Mouse (Mus musculus): Measurements from ENCODE around the gene Olfr1106.

Olfr1106 gene

DNA sequence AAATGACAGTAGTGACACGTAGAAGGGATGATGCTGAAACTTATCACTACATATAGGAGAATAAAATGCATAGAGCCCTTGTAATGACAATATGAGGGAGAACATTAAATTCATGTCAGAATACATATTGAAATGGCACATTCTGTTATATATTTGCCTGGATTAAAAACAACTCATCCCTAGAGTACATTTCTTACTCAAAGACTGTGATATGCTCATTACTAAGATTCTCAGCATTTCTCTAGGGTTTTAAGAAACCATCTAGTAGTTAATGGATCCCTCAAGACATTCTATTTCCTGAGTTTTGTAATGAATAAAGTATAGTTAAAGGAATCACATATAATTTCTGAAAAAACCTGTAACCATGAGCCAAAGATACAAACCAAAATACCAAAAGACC lies at the start of gene Olfr1106:
Olfr1106 (minus strand) TSS at position 101 of the 400 bp plus-strand sequence.
- in situ Hi-C loops (cut with MboI, MseI) = no loop called here

DNA sequence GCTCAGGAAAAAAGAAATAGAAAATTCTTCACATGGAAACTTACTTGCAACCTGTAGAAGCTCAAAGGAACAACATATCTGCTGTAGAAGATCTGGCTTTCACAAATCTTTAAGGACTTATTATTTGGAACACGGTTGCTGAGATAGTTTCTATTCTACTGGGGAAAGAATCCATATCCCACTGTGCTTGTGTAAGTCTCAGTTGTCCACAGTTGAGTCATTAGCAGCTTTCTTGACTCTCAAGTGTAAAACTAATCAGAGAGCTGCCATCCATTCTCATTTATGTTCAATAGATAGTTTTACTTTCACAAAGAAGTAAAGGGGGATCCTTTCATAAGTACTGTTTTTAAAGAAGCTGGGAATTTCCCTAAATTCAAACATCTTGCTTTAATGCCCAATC lies 43.8 kb upstream of the Olfr1106 start, which contains the start of gene Olfr1109:
Olfr1109 (minus strand) TSS at position 101 of the 400 bp plus-strand sequence.
- in situ Hi-C loops (cut with MboI, MseI) = no loop called here

DNA sequence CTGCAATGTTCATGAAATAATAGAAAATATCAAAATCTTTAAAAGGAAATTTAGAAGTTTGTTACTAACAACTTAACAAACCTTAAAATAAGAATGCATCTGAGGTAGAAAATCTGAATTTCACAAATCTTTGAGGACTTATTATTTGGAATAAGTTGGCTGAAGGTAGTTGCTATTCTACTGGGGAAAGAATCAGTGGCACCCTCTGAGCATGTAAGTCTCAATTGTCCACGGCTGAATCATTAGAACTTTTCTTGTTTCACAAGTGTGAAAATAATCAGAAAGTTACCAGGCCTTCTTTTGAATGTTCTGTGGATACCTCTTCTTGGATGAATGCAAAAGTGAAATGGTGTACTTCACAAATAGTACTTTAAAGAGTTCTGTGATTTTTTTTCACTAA lies 23.6 kb upstream of the Olfr1106 start, which contains the start of gene Olfr1107:
Olfr1107 (minus strand) TSS at position 101 of the 400 bp plus-strand sequence.
- in situ Hi-C loops (cut with MboI, MseI) = no loop called here

DNA sequence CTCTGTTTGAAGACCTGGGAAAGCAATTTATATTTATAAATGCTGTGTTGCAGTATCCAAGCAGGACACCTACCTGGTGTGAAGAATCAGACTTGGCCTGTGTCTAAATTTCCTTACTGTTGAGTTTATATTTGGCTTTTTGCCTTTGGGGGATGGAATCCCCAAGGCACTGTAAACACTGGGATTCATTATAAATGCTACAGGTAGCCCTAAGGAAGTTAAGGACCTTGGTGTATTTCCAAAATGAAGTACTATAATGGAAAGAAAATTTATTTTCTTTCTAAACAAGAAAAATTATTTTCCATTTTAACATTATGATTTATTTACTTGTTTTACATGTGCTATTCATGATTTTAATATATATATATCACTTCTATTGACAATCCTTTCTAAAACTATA lies 15.6 kb downstream of the Olfr1106 start, which contains the start of gene Olfr1105:
Olfr1105 (minus strand) TSS at position 101 of the 400 bp plus-strand sequence.
- in situ Hi-C loops (cut with MboI, MseI) = no loop called here

DNA sequence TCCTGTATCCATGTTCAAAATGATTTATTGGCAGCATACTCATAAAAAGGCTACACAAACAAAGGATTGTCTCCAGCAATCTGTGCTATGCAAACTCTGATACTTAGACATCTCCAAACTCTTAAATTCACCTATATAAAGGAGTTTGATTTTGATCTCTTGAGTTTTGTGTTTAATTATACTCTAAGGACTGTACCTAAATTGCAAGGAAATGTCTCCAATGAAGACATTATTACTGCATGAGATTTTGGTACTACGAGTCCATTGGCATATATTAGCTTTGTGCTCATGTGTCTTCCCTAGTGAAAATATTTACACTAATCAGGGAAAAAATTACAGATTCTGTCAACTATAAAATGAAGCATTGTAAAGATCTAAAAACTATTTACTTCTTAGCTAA lies 25.1 kb downstream of the Olfr1106 start, which contains the start of gene Olfr1104:
Olfr1104 (minus strand) TSS at position 101 of the 400 bp plus-strand sequence.
- in situ Hi-C loops (cut with MboI, MseI) = no loop called here

DNA sequence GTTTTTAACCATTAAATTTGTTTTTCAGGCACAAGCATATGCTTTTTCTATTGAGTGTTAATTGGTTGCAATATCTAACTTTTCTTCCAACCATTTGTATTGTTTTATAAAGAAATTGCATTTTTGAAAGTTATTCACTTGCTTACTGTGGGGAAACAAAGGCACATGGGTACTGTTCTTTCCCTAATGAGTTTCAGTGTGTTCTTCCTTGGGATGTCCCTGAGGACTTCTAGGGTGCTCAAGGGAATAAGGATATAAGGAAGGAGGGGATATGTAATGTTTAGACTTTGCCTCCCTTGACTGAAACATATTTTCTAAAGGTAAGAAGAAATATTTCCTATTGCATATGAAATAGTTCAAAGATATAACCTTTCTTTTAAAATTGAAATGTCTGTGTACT lies 54.0 kb downstream of the Olfr1106 start, which contains the start of gene Olfr1102:
Olfr1102 (plus strand) TSS at position 301 of the 400 bp plus-strand sequence.
- in situ Hi-C loops (cut with MboI, MseI) = no loop called here
